Mouse (Mus musculus) bone marrow macrophage, adult 2 months (primary cell): ENCODE results near the gene Ptges3l.

Source experiments
- CTCF ChIP-seq: IDR thresholded peaks from 2 replicates; pipeline ENCODE4 v1.5.1; 2012; ENCODE audit warnings: low read depth, mild to moderate bottlenecking, low read length, moderate library complexity
- POLR2A ChIP-seq: IDR thresholded peaks from 2 replicates; pipeline ENCODE4 v1.6.1; 2012; ENCODE audit warnings: mild to moderate bottlenecking, low read depth, low read length, borderline replicate concordance

DNA sequence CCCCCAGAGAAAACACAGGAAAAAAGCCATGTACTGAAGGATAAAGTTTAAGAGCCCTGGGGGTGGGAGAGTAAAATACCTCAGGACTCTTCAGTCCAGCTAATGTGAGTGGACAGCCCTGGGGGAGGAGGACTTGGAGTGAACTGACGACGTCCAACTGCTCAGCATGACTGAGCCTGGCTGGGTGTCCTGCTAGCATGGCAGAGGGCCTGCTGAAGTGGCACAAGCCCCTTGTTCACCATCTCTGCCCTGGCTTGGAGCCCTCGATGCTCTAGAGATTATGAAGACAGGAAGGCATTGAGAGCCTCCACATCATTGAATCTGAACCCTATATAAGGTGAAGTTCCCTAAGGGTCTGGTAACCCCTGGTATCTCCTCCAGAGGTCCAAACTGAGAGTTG is 46.8 kb upstream of the Ptges3l start:
- no peak for TF ChIP-seq POLR2A
- TF ChIP-seq CTCF = no peak
